Mouse (Mus musculus) embryonic facial prominence, embryonic 11.5 days (tissue): ENCODE results near the gene Olfr470. TPM values are rescaled to one million over a fixed set of nuclear protein-coding genes. Genes with fewer than 3 reads are reported as not detected.

Experiments used
- ATAC-seq: fragments of 200-750 bp; cut with Nextera tagmentation; replicated peaks from 2 replicates; pipeline ENCODE4 v1.8.0; 2017; ENCODE audit warnings: low read depth; ENCODE audit not compliant: insufficient number of reproducible peaks, low FRiP score, low TSS enrichment
- DNase-seq: peaks from one replicate; pipeline ENCODE4 v3.0.0-alpha.2; 2015; ENCODE audit warnings: low spot score
- H3K27ac ChIP-seq: fragments of 300-500 bp; sonication (generic); replicated peaks from 2 replicates; pipeline ENCODE4 v1.5.1; 2014; ENCODE audit warnings: mild to moderate bottlenecking, low read depth, low read length, control low read depth
- H3K27me3 ChIP-seq: fragments of 300-500 bp; sonication (generic); 2 replicates; pipeline ENCODE4 v1.6.1; 2014; ENCODE audit warnings: mild to moderate bottlenecking, low read length, moderate library complexity, mixed read lengths; ENCODE audit not compliant: control insufficient read depth, insufficient read depth
- H3K36me3 ChIP-seq: fragments of 300-500 bp; sonication (generic); replicated peaks from 2 replicates; pipeline ENCODE4 v1.6.1; 2014; ENCODE audit warnings: low read depth, mild to moderate bottlenecking, low read length, moderate library complexity, mixed read lengths; ENCODE audit not compliant: control insufficient read depth, insufficient read depth
- H3K4me1 ChIP-seq: fragments of 300-500 bp; sonication (generic); 2 replicates; pipeline ENCODE4 v1.6.1; 2014; ENCODE audit warnings: low read length, mixed read lengths; ENCODE audit not compliant: control insufficient read depth, insufficient read depth
- H3K4me2 ChIP-seq: fragments of 300-500 bp; sonication (generic); 2 replicates; pipeline ENCODE4 v1.6.1; 2014; ENCODE audit warnings: low read depth, mild to moderate bottlenecking, control low read depth, low read length, moderate library complexity
- H3K4me3 ChIP-seq: fragments of 300-500 bp; sonication (generic); 2 replicates; pipeline ENCODE4 v1.5.1; 2014; ENCODE audit warnings: low read depth, low read length, control low read depth
- H3K9ac ChIP-seq: fragments of 300-500 bp; sonication (generic); replicated peaks from 2 replicates; pipeline ENCODE4 v1.6.1; 2014; ENCODE audit warnings: mild to moderate bottlenecking, control low read depth, low read length
- H3K9me3 ChIP-seq: fragments of 300-500 bp; sonication (generic); replicated peaks from 2 replicates; pipeline ENCODE4 v1.6.1; 2016; ENCODE audit warnings: mild to moderate bottlenecking, low read length, inconsistent platforms, mixed read lengths; ENCODE audit not compliant: control insufficient read depth
- WGBS: fragments of 180-500 bp; shearing (Covaris S2); extraction: QIAGEN DNeasy Blood & Tissue Kit; methylation state at CpG from one replicate; pipeline ENCODE4 v1.1.7; 2014; 5-methylcytosine and 5-hydroxymethylcytosine counted together
- polyA plus RNA-seq: library from polyadenylated mRNA; unstranded; fragments of >200 nt; fragmentation: Nextera tagmentation; extraction: Ambion mirVana; gene quantifications from 2 replicates; pipeline ENCODE4 v1.2.1, GENCODE M21; 2014

Olfr470 gene
- polyA plus RNA-seq, 1 experiment from 2014 or later: not detected

DNA sequence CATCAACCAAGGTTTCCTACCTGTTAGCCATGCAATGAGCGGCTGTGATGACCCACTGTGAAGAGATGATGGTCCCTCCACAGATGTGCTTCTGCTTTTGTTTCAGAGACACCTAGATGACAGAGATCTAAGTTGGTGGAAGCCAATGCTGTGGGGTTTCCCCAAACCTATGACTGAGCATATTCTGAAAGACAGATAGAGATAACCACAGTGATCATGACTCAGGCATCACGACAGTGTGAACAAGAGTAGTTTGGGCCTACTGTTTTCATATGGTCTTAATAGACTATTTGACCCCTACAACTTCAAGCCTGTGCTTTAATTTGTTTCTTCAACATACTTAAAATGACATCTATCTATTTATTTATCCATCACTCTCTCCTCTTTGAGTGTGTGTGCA, 50.8 kb downstream of the Olfr470 start:
- no peaks in the 10 kb centered on the region for H3K36me3 ChIP-seq
- H3K4me3 ChIP-seq: no peak overlapping the region
- H3K27me3 ChIP-seq: no peaks in the 10 kb centered on the region
- H3K9me3 ChIP-seq: no peaks in the 10 kb centered on the region
- 72% methylated on average over 2 of the region's 2 CpGs for WGBS
- ATAC-seq (no peak), DNase-seq (no peak)
- no peak overlapping the region for H3K27ac ChIP-seq
- no peak overlapping the region for H3K4me2 ChIP-seq
- no peak overlapping the region for H3K9ac ChIP-seq
- H3K4me1 ChIP-seq: no peaks in the 10 kb centered on the region

Other genes with a start within 250 kb of the Olfr470 start
- gene 5330417H12Rik, start 222.3 kb downstream of the Olfr470 start, polyA plus RNA-seq: not detected in 2 replicates
- 0.29 and 0.31 TPM in 2 replicates for gene Cyb5r2, start 89.5 kb downstream of the Olfr470 start, polyA plus RNA-seq
- gene Ovch2, start 46.3 kb downstream of the Olfr470 start, polyA plus RNA-seq: not detected in 2 replicates
- not detected in 2 replicates for gene Olfr467, start 35.2 kb downstream of the Olfr470 start, polyA plus RNA-seq
- not detected in 2 replicates for gene Olfr469, start 21.9 kb downstream of the Olfr470 start, polyA plus RNA-seq
- gene Olfr472, start 50.4 kb upstream of the Olfr470 start, polyA plus RNA-seq: not detected in 2 replicates
- gene Olfr473, start 83.0 kb upstream of the Olfr470 start, polyA plus RNA-seq: not detected in 2 replicates
- gene Olfr474, start 107.2 kb upstream of the Olfr470 start, polyA plus RNA-seq: not detected in 2 replicates
- gene Olfr476, start 117.3 kb upstream of the Olfr470 start, polyA plus RNA-seq: not detected in 2 replicates
- not detected in 2 replicates for gene Olfr477, start 139.2 kb upstream of the Olfr470 start, polyA plus RNA-seq
- not detected in 2 replicates for gene Olfr478, start 186.5 kb upstream of the Olfr470 start, polyA plus RNA-seq
- gene Olfr479, start 203.2 kb upstream of the Olfr470 start, polyA plus RNA-seq: not detected in 2 replicates
- gene Olfr480, start 219.9 kb upstream of the Olfr470 start, polyA plus RNA-seq: not detected in 2 replicates
- gene Olfr481, start 232.4 kb upstream of the Olfr470 start, polyA plus RNA-seq: not detected in 2 replicates